Mouse (Mus musculus) cerebellum, adult 9-11 months (tissue): ENCODE results near the gene Ptges3.
"Not testable (repeated sequence)": the region's sequence is repeated elsewhere in the genome, so short reads cannot be mapped to it uniquely, and the experiment has no call there.

Experiments
- DNase-seq: peaks from one replicate; pipeline ENCODE4 v3.0.0; 2022

The Ptges3 gene

DNA sequence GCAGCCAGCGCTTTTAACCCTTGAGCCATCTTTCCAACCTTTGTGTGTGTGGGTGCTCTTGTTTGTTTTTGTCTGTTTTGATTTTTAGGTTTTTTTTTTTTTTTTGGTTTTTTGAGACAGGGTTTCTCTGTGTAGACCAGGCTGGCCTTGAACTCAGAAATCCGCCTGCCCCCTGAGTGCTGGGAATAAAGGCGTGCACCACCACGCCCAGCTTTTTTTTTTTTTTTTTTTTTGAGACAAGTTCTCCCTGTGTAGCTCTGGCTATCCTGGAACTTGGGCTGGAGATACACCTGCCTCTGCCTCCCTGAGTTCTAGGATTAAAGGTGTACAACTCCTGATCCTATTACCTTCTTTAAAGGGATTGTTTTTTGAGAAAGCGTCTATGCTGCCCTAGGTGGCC, 2.4 kb downstream of the Ptges3 start:
- DNase-seq = no peak

- DNase-seq = no peak
These were observed 3.7 kb downstream of the Ptges3 start for GRCm38 (mm10) chr10:128062221-128062989.

DNA sequence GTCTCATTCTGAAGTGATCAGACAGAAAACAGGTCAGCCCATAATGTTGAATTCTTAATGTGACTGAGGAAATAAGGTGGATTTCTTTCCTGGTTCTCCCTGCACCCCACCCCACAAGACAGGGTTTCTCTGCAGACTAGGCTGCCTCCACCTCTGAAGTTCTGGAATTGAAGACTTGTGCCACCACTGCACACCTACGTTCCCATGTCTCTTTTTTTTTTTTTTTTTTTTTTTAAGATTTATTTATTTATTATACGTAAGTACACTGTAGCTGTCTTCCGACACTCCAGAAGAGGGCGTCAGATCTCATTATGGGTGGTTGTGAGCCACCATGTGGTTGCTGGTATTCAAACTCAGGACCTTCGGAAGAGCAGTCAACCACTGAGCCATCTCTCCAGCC, 7.3 kb downstream of the Ptges3 start:
- no peak for DNase-seq

DNA sequence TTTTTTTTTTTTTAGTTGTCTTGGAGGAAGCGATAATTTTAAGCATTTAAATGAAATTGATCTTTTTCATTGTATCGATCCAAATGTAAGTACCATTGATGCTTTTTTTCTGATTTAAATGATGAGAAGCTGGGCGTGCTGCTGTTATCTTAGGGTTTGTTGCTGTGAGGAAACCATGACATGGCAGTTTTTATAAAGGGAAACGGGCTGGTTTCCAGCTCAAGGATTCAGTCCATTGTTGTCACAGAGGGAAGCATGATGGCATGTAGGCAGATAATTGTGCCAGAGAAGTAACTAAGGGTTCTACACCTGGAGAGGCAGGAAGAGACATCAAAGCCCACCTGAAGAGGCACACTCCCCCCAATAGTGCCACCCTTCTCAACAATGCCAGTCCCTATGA, 10.4 kb downstream of the Ptges3 start:
- no peak for DNase-seq

GRCm38 (mm10) chr10:128070432-128070831, 11.7 kb downstream of the Ptges3 start:
- DNase-seq = not testable (repeated sequence)

DNA sequence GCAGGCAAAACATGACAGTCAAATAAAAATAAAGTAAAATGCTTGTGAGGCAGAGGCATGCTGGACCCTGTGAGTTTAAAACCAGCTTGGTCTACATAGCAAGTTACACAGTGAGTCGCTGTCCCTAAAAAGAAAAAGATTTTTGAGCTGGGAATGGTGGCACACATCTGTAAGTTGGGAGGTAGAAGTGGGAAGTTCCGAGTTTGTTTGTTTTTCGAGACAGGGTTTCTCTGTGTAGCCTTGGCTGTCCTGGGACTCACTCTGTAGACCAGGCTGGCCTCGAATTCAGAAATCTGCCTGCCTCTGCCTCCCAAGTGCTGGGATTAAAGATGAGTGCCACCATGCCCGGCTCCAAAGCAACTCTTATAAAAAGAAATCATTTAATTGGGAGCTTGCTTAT, 19.5 kb downstream of the Ptges3 start:
- not testable (repeated sequence) for DNase-seq

- no peak for DNase-seq
These were observed 21.7 kb downstream of the Ptges3 start for GRCm38 (mm10) chr10:128080496-128080895.

DNA sequence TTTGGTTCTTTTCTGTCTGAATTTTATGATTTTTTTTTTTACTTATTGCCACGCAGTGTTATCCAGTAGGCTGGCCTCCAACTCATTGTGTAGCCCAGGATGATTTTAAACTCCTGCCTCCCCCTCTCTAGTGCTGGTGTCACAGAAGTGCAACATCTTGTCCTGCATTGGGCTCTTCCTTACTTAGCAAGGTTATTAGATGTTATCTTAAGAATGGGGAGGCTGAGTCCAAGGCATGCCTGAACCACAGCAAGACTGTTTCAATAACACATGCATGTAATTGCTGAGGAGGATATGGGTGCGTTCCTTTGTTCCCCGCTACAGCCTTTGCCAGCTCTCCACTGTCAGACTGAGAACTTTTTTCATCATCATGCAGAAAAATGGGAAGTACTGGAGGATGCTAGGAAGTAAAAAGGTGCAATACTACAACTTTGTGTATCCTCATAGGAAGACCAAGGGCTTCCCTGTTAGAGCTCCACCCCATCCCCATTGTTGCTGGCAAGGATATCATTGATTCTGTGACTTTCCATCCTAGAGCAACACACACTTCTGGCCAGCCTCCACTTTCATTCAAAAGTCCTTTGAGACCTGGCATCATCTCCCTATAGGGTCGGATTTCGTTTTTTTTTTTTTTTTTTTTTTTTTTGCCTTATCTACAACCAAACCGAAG, 23.2 kb downstream of the Ptges3 start:
- DNase-seq = peak; percentile 55

DNA sequence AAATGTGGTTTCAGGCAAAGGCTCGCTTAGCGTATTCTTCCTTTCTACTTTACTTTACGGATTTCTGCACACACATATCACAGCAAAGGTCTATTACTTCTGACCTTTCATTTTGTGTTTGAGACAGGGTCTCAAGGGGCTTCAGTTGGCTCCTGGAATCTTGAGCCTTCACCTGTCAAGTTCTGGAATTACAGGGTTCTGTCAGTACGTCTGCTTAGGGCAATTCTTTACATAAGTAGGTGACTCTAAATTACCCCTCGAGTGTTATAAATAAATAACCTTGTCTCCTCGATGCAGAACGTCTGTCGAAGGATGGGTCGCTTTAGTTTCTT, 23.7 kb downstream of the Ptges3 start:
- no peak for DNase-seq

- peak; percentile 99 for DNase-seq
These were observed 24.2 kb downstream of the Ptges3 start, which contains the start of gene Atp5b for GRCm38 (mm10) chr10:128082880-128083421. Gene Atp5b, plus strand, starts transcription at chr10:128083273.

DNA sequence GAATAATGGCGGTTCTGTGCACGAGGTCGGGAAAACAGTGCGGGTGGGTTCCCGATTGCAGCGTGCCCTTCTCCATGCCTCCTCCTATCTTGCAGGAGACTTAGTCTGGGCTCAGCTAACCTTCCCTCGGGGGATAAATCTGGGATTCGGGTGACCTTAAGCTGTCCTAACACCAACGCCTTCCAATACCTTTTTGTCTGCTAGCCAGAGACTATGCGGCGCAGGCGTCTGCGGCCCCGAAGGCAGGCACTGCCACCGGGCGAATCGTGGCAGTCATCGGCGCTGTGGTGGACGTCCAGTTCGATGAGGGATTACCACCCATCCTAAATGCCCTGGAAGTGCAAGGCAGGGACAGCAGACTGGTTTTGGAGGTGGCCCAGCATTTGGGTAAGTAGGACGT, 24.9 kb downstream of the Ptges3 start:
- peak; percentile 63 for DNase-seq

DNA sequence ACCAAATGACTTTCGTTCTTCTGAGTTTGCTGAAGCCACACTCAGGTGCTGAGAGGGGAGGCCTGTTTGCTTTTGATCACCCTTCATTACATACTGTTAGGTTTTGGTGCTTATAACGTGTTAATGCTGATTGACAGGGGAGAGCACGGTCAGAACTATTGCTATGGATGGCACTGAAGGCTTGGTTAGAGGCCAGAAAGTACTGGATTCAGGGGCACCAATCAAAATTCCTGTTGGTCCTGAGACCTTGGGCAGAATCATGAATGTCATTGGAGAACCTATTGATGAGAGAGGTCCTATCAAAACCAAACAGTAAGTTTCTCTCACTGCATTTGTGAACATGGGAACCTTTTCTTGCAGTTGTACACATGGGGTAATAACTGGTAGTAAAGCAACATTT, 25.4 kb downstream of the Ptges3 start:
- DNase-seq = peak; percentile 34

GRCm38 (mm10) chr10:128086391-128086790, 27.6 kb downstream of the Ptges3 start:
- peak; percentile 43 for DNase-seq

DNA sequence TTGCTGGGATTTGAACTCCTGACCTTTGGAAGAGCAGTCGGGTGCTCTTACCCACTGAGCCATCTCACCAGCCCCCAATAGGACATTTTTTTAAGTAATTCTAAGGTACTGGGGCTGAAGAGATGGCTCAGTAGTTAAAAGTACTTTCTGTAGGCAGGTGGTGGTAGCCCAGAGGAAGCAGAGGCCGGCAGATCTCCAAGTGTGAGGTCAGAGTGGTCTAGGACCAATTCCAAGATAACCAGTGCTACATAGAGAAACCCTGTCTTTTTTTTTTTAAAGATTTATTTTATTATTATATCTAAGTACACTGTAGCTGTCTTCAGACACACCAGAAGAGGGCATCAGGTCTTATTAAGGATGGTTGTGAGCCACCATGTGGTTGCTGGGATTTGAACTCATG, 28.5 kb downstream of the Ptges3 start:
- peak; percentile 52 for DNase-seq

DNA sequence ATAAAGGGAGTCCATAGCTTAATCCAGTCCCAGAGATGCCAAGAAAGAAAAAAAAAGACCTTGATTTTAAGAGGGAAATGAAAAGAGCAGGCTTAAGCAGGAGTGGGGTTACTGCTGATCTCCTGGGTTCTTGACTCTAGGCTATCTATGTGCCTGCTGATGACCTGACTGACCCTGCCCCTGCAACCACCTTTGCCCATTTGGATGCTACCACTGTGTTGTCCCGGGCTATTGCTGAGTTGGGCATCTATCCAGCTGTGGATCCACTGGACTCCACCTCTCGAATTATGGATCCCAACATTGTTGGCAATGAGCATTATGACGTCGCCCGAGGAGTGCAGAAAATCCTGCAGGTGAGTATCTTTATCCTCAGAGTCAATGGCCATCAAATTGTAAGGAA, 29.4 kb downstream of the Ptges3 start:
- peak; percentile 49 for DNase-seq

GRCm38 (mm10) chr10:128089842-128090241, 31.1 kb downstream of the Ptges3 start:
- no peak for DNase-seq

- DNase-seq = peak; percentile 91
These were observed 32.2 kb downstream of the Ptges3 start for GRCm38 (mm10) chr10:128090651-128091563.

DNA sequence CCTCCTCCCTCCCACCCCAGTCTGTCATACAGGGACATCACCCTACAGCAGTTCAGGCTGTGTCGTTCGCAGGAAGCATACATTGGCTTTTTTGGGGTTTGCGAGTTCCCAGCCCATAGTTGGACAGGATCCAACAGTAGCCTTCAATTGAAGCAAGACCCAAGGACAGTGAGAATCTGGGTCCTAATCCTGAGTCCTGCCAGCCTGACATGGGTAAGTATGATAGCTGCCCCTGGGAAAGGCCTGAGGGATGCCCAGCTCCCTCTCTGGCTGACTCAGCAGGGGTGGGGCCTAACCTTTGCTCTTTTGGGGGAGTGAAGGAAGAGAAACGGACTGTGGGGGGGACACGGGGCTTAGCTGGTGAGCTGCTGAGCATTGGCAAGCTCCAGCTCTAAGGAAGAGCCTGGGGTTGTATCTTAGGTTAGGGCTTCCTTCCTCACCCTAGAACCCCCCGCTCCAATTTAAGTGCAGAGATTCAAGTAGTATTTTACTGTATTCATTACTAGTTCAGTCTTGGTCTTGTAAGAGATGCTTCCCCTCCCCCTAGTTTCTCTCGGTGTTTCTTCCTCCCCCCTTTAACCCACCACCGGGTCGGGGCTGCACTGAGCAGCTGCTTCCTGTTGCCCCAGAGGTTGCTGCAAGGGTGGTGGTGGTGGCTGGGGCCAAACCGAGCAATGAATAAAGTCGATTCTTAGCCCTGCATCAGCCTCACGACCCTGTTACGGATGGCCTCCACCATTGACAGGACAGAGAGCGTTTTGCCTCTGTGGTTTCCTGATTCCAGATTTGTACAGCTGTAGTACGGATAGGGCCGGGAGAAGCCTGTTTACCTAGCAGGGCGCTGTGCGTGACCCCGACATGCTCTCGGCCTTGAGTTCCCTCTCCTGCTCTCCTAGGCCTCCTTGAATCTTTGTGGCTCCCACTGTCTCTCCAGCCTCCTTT, 33.1 kb downstream of the Ptges3 start, which contains the start of gene Baz2a:
Gene Baz2a, plus strand, starts transcription at position 14 of the 942 bp plus-strand sequence.
- peak; percentile 80 for DNase-seq

GRCm38 (mm10) chr10:128092506-128093495, 34.0 kb downstream of the Ptges3 start:
- peak; percentile 85 for DNase-seq

- DNase-seq = peak; percentile 75
These were observed 34.9 kb downstream of the Ptges3 start for GRCm38 (mm10) chr10:128093496-128094294.
